Mouse (Mus musculus) spleen, adult 2 months (tissue): ENCODE results near the gene Slc15a3. TPM values are rescaled to one million over a fixed set of nuclear protein-coding genes. Genes with fewer than 3 reads are reported as not detected.
A peak's percentile ranks its signal among the peaks of the same experiment; 100 is the strongest.

Source experiments
- DNase-seq, 2 experiments: peaks; one replicate each; pipeline versions ENCODE4 v3.0.0 to v3.0.0-alpha.2; 2012 to 2021; ENCODE audit warnings: low spot score in 2 of 2, low read depth in 1 of 2
- H3K27ac ChIP-seq: fragments of 200-500 bp; 2 replicates; pipeline ENCODE4 v1.5.1; 2012; ENCODE audit warnings: low read length, inconsistent platforms; ENCODE audit not compliant: insufficient read depth
- H3K27me3 ChIP-seq: fragments of 200-500 bp; 2 replicates; pipeline ENCODE4 v1.6.1; 2012; ENCODE audit warnings: mild to moderate bottlenecking, moderate library complexity, low read length, inconsistent platforms; ENCODE audit not compliant: control insufficient read depth, insufficient read depth
- H3K36me3 ChIP-seq: fragments of 200-500 bp; 2 replicates; pipeline ENCODE4 v1.6.1; 2012; ENCODE audit warnings: mild to moderate bottlenecking, low read length, inconsistent platforms; ENCODE audit not compliant: control insufficient read depth, insufficient read depth
- H3K4me1 ChIP-seq: fragments of 200-500 bp; 2 replicates; pipeline ENCODE4 v1.6.1; 2011; ENCODE audit warnings: inconsistent platforms; ENCODE audit not compliant: control insufficient read depth, insufficient read depth, insufficient read length
- H3K4me3 ChIP-seq: fragments of 200-500 bp; 2 replicates; pipeline ENCODE4 v1.5.1; 2011; ENCODE audit warnings: mild to moderate bottlenecking, inconsistent platforms; ENCODE audit not compliant: insufficient read depth, insufficient read length; ENCODE audit errors: extremely low read depth
- CTCF ChIP-seq: fragments of 200-500 bp; IDR thresholded peaks from 2 replicates; pipeline ENCODE4 v1.5.1; 2011; ENCODE audit warnings: mild to moderate bottlenecking, inconsistent platforms; ENCODE audit not compliant: insufficient read depth, insufficient read length, insufficient replicate concordance; ENCODE audit errors: extremely low read depth
- POLR2A ChIP-seq: fragments of 200-500 bp; IDR thresholded peaks from 2 replicates; pipeline ENCODE4 v1.6.1; 2011; ENCODE audit warnings: low read depth, low read length, inconsistent platforms
- WGBS: fragments of 180-500 bp; shearing (Covaris S2); methylation state at CpG from one replicate; pipeline ENCODE4 v1.1.7; 2018; 5-methylcytosine and 5-hydroxymethylcytosine counted together
- polyA plus RNA-seq: library from polyadenylated mRNA; depleted of rRNA; stranded (reverse); fragments of >200 nt; gene quantifications from 2 replicates; pipeline ENCODE4 v1.2.3, GENCODE M21; 2012

Gene Slc15a3
- polyA plus RNA-seq, 1 experiment, result 39.7 TPM

- no peak overlapping the region for H3K4me3 ChIP-seq
- H3K27me3 ChIP-seq, result no peaks in the 10 kb centered on the region
- H3K27ac ChIP-seq, result no peak overlapping the region
- no peaks in the 10 kb centered on the region for H3K36me3 ChIP-seq
- H3K4me1 ChIP-seq, result peaks cover 4% of the 10 kb centered on the region; the same call in 1 of the 2 replicates
- DNase-seq, result no peak
- TF ChIP-seq POLR2A, result no peak
- TF ChIP-seq CTCF, result no peak
- 88% methylated on average over 4 of the region's 4 CpGs for WGBS
These were observed 17.0 kb upstream of the Slc15a3 start for GRCm38 (mm10) chr19:10822534-10822933.

- WGBS, result 82% methylated on average over 7 of the region's 7 CpGs
- TF ChIP-seq CTCF (no peak), POLR2A (no peak)
- Histone ChIP-seq H3K4me1 (peaks cover 3% of the 10 kb centered on the region; the same call in 1 of the 2 replicates), H3K27ac (no peak overlapping the region), H3K27me3 (no peaks in the 10 kb centered on the region), H3K36me3 (no peaks in the 10 kb centered on the region), H3K4me3 (no peak overlapping the region)
- no peak for DNase-seq
These were observed 15.5 kb upstream of the Slc15a3 start for GRCm38 (mm10) chr19:10824061-10824460.

DNA sequence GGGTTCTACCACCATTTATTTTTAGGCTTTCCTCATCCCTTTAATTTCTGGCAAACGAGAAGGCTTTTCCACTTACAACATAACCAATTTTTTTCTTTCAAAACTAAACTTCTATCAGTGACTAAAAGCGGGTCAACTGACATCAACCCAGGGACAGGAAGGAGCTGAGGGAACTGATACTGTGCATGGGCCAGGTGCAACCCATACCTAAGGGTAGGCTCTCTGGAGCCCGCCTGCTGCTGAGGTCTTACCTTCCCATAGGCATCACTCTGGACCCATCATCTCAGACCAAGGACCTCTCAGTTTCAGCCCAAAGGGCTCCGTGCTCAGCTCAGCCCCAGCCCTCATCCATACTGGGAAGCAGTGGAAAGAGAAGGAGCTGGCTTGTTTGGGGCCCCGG lies 11.2 kb upstream of the Slc15a3 start:
- TF ChIP-seq CTCF (no peak), POLR2A (no peak)
- DNase-seq, result no peak
- H3K36me3 ChIP-seq, result no peaks in the 10 kb centered on the region
- H3K4me1 ChIP-seq, result peaks cover 3% of the 10 kb centered on the region; the same call in 1 of the 2 replicates
- H3K27ac ChIP-seq, result peak overlapping the region; percentile 82
- 51% methylated on average over 5 of the region's 5 CpGs for WGBS
- H3K4me3 ChIP-seq, result peak overlapping the region; percentile 52
- H3K27me3 ChIP-seq, result no peaks in the 10 kb centered on the region

GRCm38 (mm10) chr19:10829436-10830175 lies 9.9 kb upstream of the Slc15a3 start, which contains the start of gene Cd6:
Cd6 (minus strand) TSS chr19:10830058.
- H3K4me3 ChIP-seq, result peak within 1 kb of the TSS; percentile 52
- peak; percentile 48 for TF ChIP-seq POLR2A
- TF ChIP-seq CTCF, result no peak
- DNase-seq, result peak in 1 of 2 experiments; percentile 22

GRCm38 (mm10) chr19:10831424-10831823 lies 8.1 kb upstream of the Slc15a3 start:
- H3K27me3 ChIP-seq, result no peaks in the 10 kb centered on the region
- H3K4me3 ChIP-seq, result no peak overlapping the region
- H3K27ac ChIP-seq, result no peak overlapping the region
- peaks cover 3% of the 10 kb centered on the region; the same call in 1 of the 2 replicates for H3K4me1 ChIP-seq
- peak; percentile 47 to 70 for DNase-seq
- 6% methylated on average over 5 of the region's 5 CpGs for WGBS
- H3K36me3 ChIP-seq, result no peaks in the 10 kb centered on the region
- TF ChIP-seq POLR2A (no peak), CTCF (peak; percentile 74; the same call in 1 of the 2 replicates)

More at GRCm38 (mm10) chr19:10829436-10830175, 9.9 kb upstream of the Slc15a3 start, which contains the start of gene Cd6:
- peak within 1 kb of the TSS; percentile 82 for H3K27ac ChIP-seq
- no peaks in the 10 kb centered on the region for H3K27me3 ChIP-seq
- 49% methylated on average over 16 of the region's 16 CpGs for whole genome bisulfite sequencing
- H3K4me1 ChIP-seq, result peaks cover 3% of the 10 kb centered on the region; the same call in 1 of the 2 replicates
- H3K36me3 ChIP-seq, result no peaks in the 10 kb centered on the region

DNA sequence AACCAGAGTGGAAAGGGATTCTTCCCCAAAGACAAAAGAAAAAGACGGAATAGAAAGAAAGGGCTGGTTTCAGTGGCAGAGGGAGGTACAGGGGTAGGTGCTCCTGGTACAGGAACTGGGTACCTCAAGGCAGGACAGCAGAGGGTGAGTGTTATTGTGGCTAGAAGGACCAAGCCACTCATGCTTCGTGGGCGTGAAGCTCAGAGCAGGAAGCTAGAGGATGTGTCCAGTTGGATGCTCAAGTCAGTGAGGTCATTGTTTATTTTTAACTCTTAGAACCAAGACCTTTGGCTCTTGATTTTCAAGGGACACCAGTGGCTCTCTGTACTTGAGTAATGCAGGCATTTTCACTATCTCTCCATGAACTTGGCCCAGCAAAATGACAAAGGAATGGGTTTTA lies 7.5 kb upstream of the Slc15a3 start:
- H3K27ac ChIP-seq, result no peak overlapping the region
- no peaks in the 10 kb centered on the region for H3K27me3 ChIP-seq
- TF ChIP-seq POLR2A (no peak), CTCF (no peak)
- H3K36me3 ChIP-seq, result no peaks in the 10 kb centered on the region
- H3K4me3 ChIP-seq, result no peak overlapping the region
- WGBS, result 76% methylated on average over 3 of the region's 3 CpGs
- DNase-seq, result no peak
- H3K4me1 ChIP-seq, result peaks cover 3% of the 10 kb centered on the region; the same call in 1 of the 2 replicates

- no peaks in the 10 kb centered on the region for H3K36me3 ChIP-seq
- H3K27ac ChIP-seq, result no peak overlapping the region
- no peaks in the 10 kb centered on the region for H3K27me3 ChIP-seq
- DNase-seq, result no peak
- TF ChIP-seq POLR2A, result no peak
- TF ChIP-seq CTCF, result no peak
- no peaks in the 10 kb centered on the region; the same call in 1 of the 2 replicates for H3K4me1 ChIP-seq
- H3K4me3 ChIP-seq, result no peak overlapping the region
- 80% methylated on average over 3 of the region's 3 CpGs for WGBS
These were observed 5.9 kb upstream of the Slc15a3 start for GRCm38 (mm10) chr19:10833611-10834010.
